Comparison of ENCODE assay signal across 8 mouse cellular contexts in the genomic region with DNA sequence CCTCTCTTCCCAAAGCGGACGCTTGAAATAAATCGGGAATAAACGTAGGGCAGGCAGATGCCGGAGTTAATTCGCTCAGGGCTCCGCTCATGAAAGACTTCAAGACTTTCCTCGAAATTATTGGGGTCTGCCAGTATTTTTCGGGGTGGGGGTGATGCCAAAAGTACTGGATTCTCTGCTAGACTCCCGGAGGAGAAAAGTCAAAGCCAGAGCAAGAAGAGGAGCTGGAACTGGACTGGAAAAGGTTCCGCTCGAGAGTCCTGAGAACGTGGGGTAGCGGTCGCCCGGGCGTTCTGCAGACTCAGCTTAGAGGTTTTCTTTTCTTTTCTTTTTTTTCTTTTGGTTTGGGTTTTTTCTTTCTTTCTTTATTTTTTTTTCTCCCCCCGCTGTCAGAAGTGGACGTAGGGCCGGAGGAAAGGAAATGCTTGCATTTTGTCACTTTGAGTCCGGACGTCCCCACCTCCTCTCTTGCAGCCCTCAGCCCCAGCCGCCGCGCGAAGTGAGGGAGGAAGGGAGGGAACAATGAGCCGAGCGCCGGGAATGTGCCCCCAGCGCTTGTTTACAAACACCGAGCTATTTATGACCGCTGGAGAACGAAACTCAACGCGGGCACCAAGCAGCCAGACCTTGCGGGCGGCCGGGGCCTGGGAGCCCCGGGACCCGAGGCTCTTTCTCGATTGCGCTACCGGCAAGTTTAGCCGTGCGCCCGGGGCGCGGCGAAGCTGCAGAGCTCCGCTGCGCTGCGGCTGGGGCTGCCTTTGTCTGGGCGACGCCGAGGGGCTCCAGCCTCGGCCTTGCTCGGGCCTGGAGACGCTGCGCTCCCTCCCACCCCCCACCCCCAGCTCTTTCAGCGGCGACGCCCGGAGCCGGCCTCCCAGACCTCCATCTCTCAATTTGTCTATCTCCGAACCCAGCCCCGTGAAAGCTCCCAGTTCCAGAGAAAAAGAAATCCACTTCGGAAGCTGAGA. TPM values are rescaled to one million over a fixed set of nuclear protein-coding genes. Genes with fewer than 3 reads are reported as not detected.
DNase-seq lines count a peak whose midpoint lies in the region; ATAC-seq and TF ChIP-seq lines count a peak whose summit lies in the region.

No protein-coding gene starts in this region.

- intact Hi-C loops in left cerebral cortex, adult 2 months (cut with DNase I) = loop anchor here (2.0 to 10.0 kb wide), 9 partner anchors 143 to 1735 kb away; partner anchors contain the start of gene Etaa1
- intact Hi-C loops in heart, postnatal 25 days (cut with DNase I) = loop anchor here (5.0 to 10.0 kb wide), 5 partner anchors 62 to 867 kb away; no protein-coding TSS in a partner anchor

- H3K36me3 ChIP-seq in forebrain, embryonic 10.5 days (replicated peaks) = no peaks in the 10 kb centered on the region

- H3K27ac ChIP-seq in left cerebral cortex, adult 2 months = peak overlapping the region; percentile 76
- H3K27ac ChIP-seq in forebrain, embryonic 10.5 days = peak overlapping the region; percentile 96

- H3K4me1 ChIP-seq in forebrain, embryonic 10.5 days = peaks cover 70% of the 10 kb centered on the region

- H3K9me3 ChIP-seq in forebrain, embryonic 10.5 days = no peaks in the 10 kb centered on the region

- ATAC-seq in megakaryocyte-erythroid progenitor cell, adult 5-6 weeks (replicated peaks; ENCODE audit: low FRiP score, low TSS enrichment, poor library complexity, severe bottlenecking) = no peak

- H3K4me3 ChIP-seq in left cerebral cortex, adult 2 months = peak overlapping the region; percentile 48
- H3K4me3 ChIP-seq in forebrain, embryonic 10.5 days = peak overlapping the region; percentile 64

- whole genome bisulfite sequencing in forebrain, embryonic 10.5 days = under 1% methylated on average over 67 of the region's 67 CpGs

- peaks cover 69% of the 10 kb centered on the region for H3K27me3 ChIP-seq in forebrain, embryonic 10.5 days (ENCODE audit: poor library complexity, severe bottlenecking)

- TF ChIP-seq CTCF in left cerebral cortex, adult 2 months (IDR thresholded peaks at IDR 0.05) = no peak

- peak; percentile 25 to 38 for DNase-seq in left cerebral cortex, adult 2 months (ENCODE audit: extremely low spot score in 1 of 2, low spot score in 2 of 2)
- no peak for DNase-seq in left cerebral cortex, adult 11 months (ENCODE audit: low spot score)
- peak; percentile 68 for DNase-seq in adrenal gland, postnatal 25 days
- peak; percentile 79 for DNase-seq in forebrain, embryonic 10.5 days (ENCODE audit: extremely low spot score, low spot score)
- peak; percentile 29 for DNase-seq in heart, postnatal 25 days (ENCODE audit: low spot score)
- peak; percentile 50 for DNase-seq in liver
- DNase-seq in neural tube, embryonic 10.5 days (ENCODE audit: extremely low spot score, low spot score) = peak; percentile 72

RNA-seq across cellular contexts. Expression of gene Meis1, which starts 0.7 kb away (rescaled TPM):
- 1 to 10 TPM; 4.8 to 4.9 TPM for total RNA-seq in left cerebral cortex, adult 2 months (2021)
- total RNA-seq in adrenal gland, postnatal 25 days (2021) = 71.4 and 73.6 TPM in 2 replicates
- 36.1 and 39.6 TPM in 2 replicates for polyA plus RNA-seq in forebrain, embryonic 10.5 days (2016; fragmentation: Nextera tagmentation; extraction: Ambion mirVana)
- total RNA-seq in heart, postnatal 25 days (2021) = 10 to 100 TPM; 26.5 to 31.4 TPM
- total RNA-seq in megakaryocyte-erythroid progenitor cell, adult 5-6 weeks (2014; fragmentation: Nextera tagmentation) = 14.5 and 20.7 TPM in 2 replicates
- total RNA-seq in megakaryocyte-erythroid progenitor cell, adult 5-6 weeks (2017) = 19.9 and 45.5 TPM in 2 replicates
